Mouse (Mus musculus): ENCODE data around the gene Gm4312. TPM values are rescaled to one million over a fixed set of nuclear protein-coding genes. Genes with fewer than 3 reads are reported as not detected.
"Not testable (repeated sequence)": the region's sequence is repeated elsewhere in the genome, so short reads cannot be mapped to it uniquely, and the experiment has no call there.

Gm4312 gene
- not detected for total RNA-seq (2021)
- long read RNA-seq, experiment 1 = 0 reads
- long read RNA-seq, experiment 2 = 0 reads

GRCm38 (mm10) chr10:100382460-100382859 lies at the start of gene Gm4312:
Gene Gm4312, minus strand, starts transcription at chr10:100382560.
- intact Hi-C loops (cut with DNase I); DNase-seq (ENCODE audit: low spot score in 2 of 2): not testable (repeated sequence)

- DNase-seq (ENCODE audit: low spot score in 2 of 2) = no peak
- intact Hi-C loops (cut with DNase I) = no loop called here
These were observed 45.2 kb upstream of the Gm4312 start for GRCm38 (mm10) chr10:100427592-100427991.

- no peak for DNase-seq (ENCODE audit: low spot score in 2 of 2)
- intact Hi-C loops (cut with DNase I) = no loop called here
These were observed 33.2 kb upstream of the Gm4312 start for GRCm38 (mm10) chr10:100415566-100415965.

GRCm38 (mm10) chr10:100402301-100402700 lies 19.9 kb upstream of the Gm4312 start:
- intact Hi-C loops (cut with DNase I); DNase-seq (ENCODE audit: low spot score in 2 of 2): not testable (repeated sequence)

GRCm38 (mm10) chr10:100361038-100361437 lies 21.3 kb downstream of the Gm4312 start, which contains the start of gene Gm4307:
Gene Gm4307, plus strand, starts transcription at chr10:100361338.
- intact Hi-C loops (cut with DNase I); DNase-seq (ENCODE audit: low spot score in 2 of 2): not testable (repeated sequence)

GRCm38 (mm10) chr10:100356841-100357240 lies 25.5 kb downstream of the Gm4312 start:
- intact Hi-C loops (cut with DNase I) = not testable (repeated sequence)
- DNase-seq (ENCODE audit: low spot score in 2 of 2) = peak in 1 of 2 experiments; percentile 1

GRCm38 (mm10) chr10:100350793-100351192 lies 31.6 kb downstream of the Gm4312 start, which contains the start of gene Gm4305:
Gene Gm4305, plus strand, starts transcription at chr10:100351093.
- DNase-seq (ENCODE audit: low spot score in 2 of 2) = not testable (repeated sequence)

GRCm38 (mm10) chr10:100345672-100346071 lies 36.7 kb downstream of the Gm4312 start, which contains the start of gene Gm4303:
Gene Gm4303, plus strand, starts transcription at chr10:100345972.
- intact Hi-C loops (cut with DNase I); DNase-seq (ENCODE audit: low spot score in 2 of 2): not testable (repeated sequence)

More at GRCm38 (mm10) chr10:100350793-100351192, 31.6 kb downstream of the Gm4312 start, which contains the start of gene Gm4305:
- intact Hi-C loops (cut with DNase I) = not testable (repeated sequence)

GRCm38 (mm10) chr10:100340536-100340935 lies 41.8 kb downstream of the Gm4312 start, which contains the start of gene Gm4302:
Gene Gm4302, plus strand, starts transcription at chr10:100340836.
- not testable (repeated sequence) for DNase-seq (ENCODE audit: low spot score in 2 of 2)

GRCm38 (mm10) chr10:100335376-100335775 lies 47.0 kb downstream of the Gm4312 start, which contains the start of gene Gm4301:
Gene Gm4301, plus strand, starts transcription at chr10:100335676.
- intact Hi-C loops (cut with DNase I); DNase-seq (ENCODE audit: low spot score in 2 of 2): not testable (repeated sequence)

More at GRCm38 (mm10) chr10:100340536-100340935, 41.8 kb downstream of the Gm4312 start, which contains the start of gene Gm4302:
- intact Hi-C loops (cut with DNase I) = not testable (repeated sequence)

Other genes starting within 250 kb of the Gm4312 start
- gene Gm4301, start 46.9 kb downstream of the Gm4312 start, total RNA-seq (2021) = not detected
- gene Gm4302, start 41.7 kb downstream of the Gm4312 start, total RNA-seq (2021) = not detected
- not detected for gene Gm4303, start 36.6 kb downstream of the Gm4312 start, total RNA-seq (2021)
- not detected for gene Gm4305, start 31.5 kb downstream of the Gm4312 start, total RNA-seq (2021)
- not detected for gene Gm4307, start 21.2 kb downstream of the Gm4312 start, total RNA-seq (2021)
- gene Tmtc3, start 104.8 kb upstream of the Gm4312 start, total RNA-seq (2021) = 10 to 100 TPM; 10.3 to 11.5 TPM
- 10 to 100 TPM; 10.2 to 15.4 TPM for gene Cep290, start 105.0 kb upstream of the Gm4312 start, total RNA-seq (2021)
- 10 to 100 TPM; 20.7 to 23.7 TPM for gene 4930430F08Rik, start 207.9 kb upstream of the Gm4312 start, total RNA-seq (2021)
- not detected for gene 1700017N19Rik, start 207.9 kb upstream of the Gm4312 start, total RNA-seq (2021)